Mouse (Mus musculus): ENCODE measurements at regions not wholly inside any gene's neighbourhood (a gene's known extent, or its start where the extent isn't known, plus 50 kb on each side); places are given as distances from the start of the nearest gene placed in this dataset.
"Not testable (repeated sequence)": the region's sequence is repeated elsewhere in the genome, so short reads cannot be mapped to it uniquely, and the experiment has no call there.

DNA sequence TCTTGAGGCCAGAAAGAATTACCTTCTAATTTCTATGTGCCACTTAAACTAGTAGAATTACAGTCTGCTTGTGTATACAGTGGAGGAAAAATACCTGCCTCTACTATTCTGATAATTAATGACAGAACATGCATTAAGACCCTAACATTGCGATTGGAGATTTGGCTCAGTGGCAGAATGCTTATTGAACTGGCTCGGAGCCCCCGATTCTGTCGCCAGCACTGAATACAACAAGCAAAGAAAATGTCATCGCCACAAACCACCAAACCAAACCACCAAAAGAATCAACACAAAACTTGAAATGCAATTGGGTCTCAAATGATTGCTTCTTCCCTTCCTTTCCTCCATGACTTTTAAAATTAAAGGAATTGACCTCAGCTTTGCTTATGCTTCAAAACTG, 122.9 kb upstream of the Emcn start:
- DNase-seq (ENCODE audit: low read depth, low spot score) = no peak

DNA sequence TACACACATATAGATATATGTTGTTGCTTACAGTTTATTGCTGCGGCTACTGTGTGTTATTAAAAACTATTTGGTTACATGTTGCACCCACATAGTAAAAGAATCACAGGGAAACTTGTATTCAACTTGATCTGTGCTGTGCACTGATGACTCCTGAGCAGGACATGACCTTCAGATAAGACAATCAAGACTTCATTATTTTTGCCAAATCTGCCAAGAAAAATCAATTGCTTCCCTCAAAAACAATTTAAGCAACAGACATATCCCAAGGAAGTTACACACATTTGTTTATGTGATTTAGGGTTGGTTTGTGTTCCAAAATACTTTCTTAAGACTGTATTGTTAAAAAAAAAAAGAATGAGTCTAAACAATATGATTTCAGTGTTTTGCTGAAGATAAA, 114.7 kb upstream of the Emcn start:
- DNase-seq (ENCODE audit: low read depth, low spot score) = no peak

DNA sequence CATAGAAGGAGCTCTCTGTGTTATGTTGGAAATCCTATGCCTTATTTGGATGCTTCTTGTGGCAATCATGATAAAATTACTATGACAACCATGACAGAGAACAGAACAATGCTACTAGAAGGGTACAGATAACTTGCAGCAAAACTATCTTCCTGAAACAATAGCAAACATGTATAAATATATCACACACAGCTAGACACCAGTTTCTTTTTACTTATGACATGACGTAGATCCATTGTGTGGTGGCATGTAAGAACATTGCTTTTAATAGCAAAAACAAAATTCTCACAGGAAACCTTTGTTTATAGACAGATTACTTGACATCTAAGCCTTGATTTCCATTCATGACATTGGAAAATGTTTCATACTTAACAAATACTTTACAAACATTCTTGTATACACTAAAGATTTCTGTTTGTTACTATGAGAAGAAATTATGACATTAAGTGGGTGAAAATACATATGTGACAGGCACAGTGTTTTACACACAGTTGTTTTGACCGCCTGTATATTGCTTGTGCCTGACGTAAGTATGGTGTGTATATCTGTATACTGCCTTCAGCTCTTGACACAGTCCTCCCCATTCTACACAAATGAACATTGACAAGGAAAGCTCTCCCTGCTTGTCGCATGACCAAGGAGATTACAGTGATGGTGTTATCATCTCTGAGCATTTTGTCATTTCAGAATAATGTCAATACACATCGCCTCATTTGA, 113.6 kb upstream of the Emcn start:
- DNase-seq (ENCODE audit: low read depth, low spot score) = no peak

DNA sequence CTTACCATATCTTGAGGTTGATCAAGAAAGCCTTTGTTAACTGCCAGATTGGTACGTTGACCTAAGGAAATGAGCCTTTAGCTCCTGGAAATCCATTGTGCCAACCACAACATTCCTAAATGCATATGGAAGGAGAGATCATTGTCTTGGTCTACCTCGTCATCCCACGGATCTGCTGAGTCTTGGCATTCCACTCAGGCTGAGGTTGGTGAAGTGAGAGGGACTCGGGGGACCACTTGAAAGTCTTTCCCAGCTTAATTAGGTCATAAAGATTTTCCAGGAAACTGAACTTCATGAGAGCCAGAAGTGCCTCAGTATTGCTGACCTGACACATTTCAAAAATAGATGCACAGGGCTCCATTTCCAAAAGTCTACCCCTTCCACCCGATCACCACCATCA, 112.5 kb upstream of the Emcn start:
- DNase-seq (ENCODE audit: low read depth, low spot score) = no peak

DNA sequence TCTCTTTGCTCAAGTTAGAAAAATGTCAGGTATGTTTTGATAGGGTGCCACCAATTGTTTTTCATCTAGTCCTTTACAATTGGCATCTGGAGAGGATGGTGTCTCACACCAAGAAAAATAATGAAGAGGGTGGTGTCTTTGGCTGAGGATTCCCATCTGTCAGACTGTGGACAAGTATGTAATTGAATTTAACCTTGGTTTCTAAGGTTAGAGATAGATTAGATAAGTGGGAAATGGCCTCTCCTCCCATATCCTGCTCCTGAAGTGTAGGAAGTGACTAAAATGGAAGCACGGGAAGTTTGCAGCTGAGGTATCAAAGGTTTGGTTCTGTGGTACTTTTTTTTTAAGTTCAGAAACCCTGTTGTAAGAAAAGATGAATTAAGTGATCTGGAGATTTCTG, 98.0 kb upstream of the Emcn start:
- no peak for DNase-seq (ENCODE audit: low read depth, low spot score)

DNA sequence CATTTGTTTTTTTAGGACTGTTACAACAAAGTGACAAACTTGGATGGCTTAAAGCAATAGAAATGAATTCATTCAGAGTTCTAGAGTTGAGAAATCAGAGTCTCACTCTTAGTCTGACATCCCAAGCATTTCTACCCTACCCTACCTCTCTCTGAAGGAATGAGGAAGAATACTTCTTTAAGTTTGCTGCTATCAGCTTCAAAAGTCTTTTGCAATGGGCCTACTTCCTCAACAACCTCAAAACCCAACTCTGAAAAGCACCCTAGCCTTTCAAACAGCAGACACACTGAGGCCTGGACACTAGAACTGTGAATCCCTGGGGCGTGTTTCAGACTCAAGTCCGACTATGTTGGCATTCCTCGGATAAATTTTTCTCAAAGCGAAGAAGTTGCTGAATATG, 77.0 kb upstream of the Emcn start:
- no peak for DNase-seq (ENCODE audit: low read depth, low spot score)

DNA sequence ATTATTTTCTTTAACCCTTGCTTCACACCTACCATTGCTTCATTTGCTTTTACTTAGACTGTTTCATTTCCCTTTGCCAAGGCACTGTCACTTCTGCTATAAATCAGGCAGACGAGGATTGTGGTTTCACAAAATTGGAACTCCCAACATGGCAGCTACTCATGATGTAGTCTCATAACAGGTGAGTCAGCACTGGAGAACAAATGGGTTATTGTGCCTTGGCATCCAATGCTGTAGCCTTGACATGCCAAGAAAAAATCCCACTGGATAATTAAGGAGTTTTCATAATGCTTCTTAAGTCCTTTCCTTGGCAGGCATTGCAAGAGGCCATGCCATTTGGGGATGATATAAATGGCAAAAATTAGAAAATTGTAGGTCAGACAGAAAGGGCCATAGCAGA, 73.1 kb upstream of the Emcn start:
- no peak for DNase-seq (ENCODE audit: low read depth, low spot score)

DNA sequence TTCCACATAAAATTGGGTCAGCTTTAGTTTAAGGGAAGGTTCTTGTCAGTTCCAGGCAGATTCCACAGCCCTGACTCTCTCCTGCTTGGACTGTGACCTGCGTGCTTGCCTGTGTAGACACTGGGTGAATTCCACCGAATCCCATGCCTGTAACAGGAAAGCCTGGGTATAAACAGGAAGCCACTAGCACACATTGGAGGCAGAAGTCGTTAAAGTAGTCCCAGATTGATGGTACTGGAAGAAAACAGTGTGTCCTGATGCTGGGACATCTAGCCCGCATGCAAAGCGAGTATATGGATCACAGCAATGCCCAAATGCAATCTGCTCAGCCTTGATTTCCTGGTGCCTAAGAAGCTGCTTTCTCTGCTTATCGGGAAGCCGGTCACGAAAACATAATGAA, 65.4 kb upstream of the Emcn start:
- no peak for DNase-seq (ENCODE audit: low read depth, low spot score)

DNA sequence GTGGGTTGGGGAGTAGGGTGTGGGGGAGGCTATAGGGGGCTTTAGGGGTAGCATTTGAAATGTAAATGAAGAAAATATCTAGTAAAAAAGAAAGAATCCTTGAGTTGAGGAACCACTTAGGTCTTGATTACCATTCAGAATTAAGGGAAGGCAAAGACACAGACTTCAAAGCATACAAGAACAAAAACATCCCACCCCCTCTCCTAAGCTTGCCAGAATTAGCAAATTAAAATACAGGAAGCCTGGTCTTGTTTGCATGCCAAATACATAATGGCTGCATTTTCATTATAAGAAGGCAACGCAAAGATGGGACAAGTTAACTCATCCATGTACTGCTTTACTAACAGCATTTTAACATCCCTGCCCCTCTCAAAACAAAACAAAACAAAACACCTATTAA, 61.6 kb upstream of the Emcn start:
- DNase-seq (ENCODE audit: low read depth, low spot score) = no peak

DNA sequence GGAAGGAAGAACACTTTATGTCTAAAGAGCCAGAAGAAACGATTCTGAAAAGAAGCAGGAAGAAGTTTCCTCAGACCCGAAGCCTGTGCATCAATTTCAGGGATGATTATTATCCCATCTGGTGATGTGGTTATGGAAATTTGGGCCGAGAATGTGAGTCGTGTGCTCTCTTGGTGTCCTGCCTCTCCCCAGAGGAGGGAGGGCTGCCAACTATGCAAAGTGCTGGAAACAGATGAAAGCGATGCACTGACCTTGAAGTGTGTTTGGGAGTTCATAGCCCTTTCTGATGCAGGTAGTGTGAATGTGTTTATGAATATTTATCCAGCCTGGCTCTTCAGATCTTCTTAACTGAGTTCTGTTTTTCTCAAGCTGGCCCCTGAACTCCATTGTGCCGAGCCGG, 59.8 kb upstream of the Emcn start:
- no peak for DNase-seq (ENCODE audit: low read depth, low spot score)

DNA sequence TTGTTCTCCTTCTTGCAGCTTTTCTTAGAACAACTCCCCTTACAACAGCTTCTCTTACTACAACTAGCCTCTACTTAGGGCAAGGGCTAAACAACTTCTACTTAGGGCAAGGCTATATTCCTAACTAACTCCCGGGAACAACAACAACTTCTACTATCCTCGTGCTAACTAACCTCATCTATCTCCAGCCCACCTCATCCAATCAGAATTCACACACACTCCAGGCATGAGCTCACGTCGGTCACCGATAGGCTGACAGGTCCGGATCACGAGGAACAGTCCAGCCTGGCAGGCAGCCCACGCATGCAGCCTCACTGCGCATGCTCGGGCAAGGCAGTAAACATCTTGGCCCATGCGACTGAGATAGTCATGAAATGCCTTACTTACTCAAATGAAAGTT, 53.3 kb upstream of the Emcn start:
- DNase-seq (ENCODE audit: low read depth, low spot score) = not testable (repeated sequence)

DNA sequence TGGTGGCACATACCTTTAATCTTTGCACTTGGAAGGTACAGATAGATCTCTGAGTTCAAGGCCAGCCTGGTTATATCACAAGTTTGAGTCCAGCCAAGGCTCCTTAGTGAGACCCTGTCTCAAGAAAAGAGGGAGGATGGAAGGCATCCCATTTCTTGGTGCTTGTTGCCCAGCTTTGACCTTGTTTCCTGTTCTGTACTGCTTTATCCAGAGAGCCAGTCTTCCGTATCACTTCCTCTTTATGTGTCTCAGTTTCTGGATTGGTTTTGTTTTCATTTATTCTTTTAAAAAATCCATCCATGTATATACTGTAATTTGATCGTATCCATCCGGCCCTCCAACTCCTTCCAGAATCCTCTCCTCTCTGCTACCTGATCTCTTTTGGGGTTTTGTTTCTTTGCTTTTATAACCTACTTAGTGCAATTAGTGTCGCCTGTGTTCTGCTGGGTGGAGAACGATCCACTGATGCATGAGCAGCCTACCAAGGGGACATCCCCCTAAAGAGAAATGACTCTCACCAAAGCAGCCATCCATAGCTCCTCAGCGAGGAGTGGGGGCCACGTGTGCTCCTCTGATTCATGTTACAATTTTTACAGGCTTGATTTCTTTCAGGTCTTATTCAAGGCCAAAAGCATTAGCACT, 52.4 kb upstream of the Emcn start:
- no peak for DNase-seq (ENCODE audit: low read depth, low spot score)

DNA sequence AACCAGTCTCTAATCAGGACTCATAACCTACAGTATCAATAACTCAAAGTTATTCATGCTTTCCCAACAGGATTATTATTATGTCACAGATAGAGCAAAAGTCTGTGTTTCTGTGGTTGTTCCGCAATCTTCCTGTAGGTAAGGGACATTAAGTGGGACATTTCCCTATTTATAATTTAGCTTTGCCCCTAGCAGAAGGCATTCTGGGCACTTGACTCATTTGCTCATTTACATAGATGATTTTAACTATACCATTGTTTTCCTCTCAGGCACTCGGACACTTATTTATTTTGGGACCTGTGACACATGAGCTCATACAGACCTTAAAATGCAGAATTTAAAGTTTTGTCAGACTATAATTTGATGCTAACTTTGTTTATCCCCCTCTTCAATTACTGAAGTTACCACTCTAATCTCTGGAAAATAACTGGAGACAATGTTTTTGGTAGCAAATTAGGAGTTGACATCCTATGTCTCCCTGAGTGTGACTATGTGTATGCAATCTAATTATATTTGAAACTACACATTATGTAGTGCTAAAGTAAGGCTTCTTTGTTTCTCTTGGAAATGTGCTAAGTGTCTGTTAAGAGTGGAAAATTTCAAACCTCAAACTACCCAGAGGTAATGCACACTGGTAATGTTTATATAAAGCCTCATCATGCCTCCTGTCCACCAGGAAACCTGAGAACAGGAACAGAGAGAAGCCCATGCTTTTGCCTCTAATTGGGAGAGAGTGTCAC, 51.8 kb upstream of the Emcn start:
- no peak for DNase-seq (ENCODE audit: low read depth, low spot score)

DNA sequence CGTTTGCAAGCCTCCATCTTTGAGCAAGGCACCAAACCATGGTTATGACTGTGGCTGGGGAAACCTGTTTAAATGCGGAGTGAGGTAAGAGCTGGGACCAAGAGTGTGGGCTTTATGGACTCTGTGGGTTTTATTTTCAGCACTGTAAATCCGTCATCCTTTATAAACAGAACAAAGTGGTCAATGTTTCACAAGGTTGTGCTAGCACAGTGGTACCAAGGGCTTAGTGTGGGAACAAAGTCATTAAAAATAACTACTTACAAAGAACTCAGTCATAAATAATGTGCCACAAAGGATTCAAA, 51.2 kb upstream of the Emcn start:
- peak; percentile 33 for DNase-seq (ENCODE audit: low read depth, low spot score)

Data from mesoderm, embryonic 11.5 days (tissue).